In genomic region chr13:75709026-75709778, GRCm38 (mm10) we compare ENCODE assay signal across 8 mouse cellular contexts. TPM values are rescaled to one million over a fixed set of nuclear protein-coding genes. Genes with fewer than 3 reads are reported as not detected.
A peak's percentile ranks its signal among the peaks of the same experiment; 100 is the strongest.
DNase-seq lines count a peak whose midpoint lies in the region; ATAC-seq and TF ChIP-seq lines count a peak whose summit lies in the region.

No protein-coding gene starts in this region.

- WGBS in thymus, adult 2 months = 41% methylated on average over 4 of the region's 4 CpGs
- 41% methylated on average over 4 of the region's 4 CpGs for WGBS in hindbrain, embryonic 14.5 days
- WGBS in midbrain, embryonic 11.5 days = 49% methylated on average over 4 of the region's 4 CpGs

- no peak for ATAC-seq in hindbrain, embryonic 14.5 days (ENCODE audit: low FRiP score)
- ATAC-seq in midbrain, embryonic 11.5 days (ENCODE audit: low FRiP score) = no peak

- H3K27ac ChIP-seq in gastrocnemius, adult 2 months = peak overlapping the region; percentile 98
- no peak overlapping the region for H3K27ac ChIP-seq in thymus, adult 2 months (ENCODE audit: control insufficient read depth, insufficient read depth, low read length)
- no peak overlapping the region for H3K27ac ChIP-seq in hindbrain, embryonic 14.5 days
- H3K27ac ChIP-seq in midbrain, embryonic 11.5 days (ENCODE audit: low read depth, low read length) = no peak overlapping the region

- H3K9me3 ChIP-seq in hindbrain, embryonic 14.5 days (ENCODE audit: control insufficient read depth, low read length) = no peaks in the 10 kb centered on the region
- H3K9me3 ChIP-seq in midbrain, embryonic 11.5 days (ENCODE audit: control insufficient read depth, low read length) = no peaks in the 10 kb centered on the region

- no peak for TF ChIP-seq CTCF in gastrocnemius, adult 2 months (IDR thresholded peaks at IDR 0.05)
- no peak for TF ChIP-seq CTCF in thymus, adult 2 months (IDR thresholded peaks at IDR 0.05; ENCODE audit: borderline replicate concordance, control insufficient read depth, extremely low read depth, insufficient read depth, low read length, poor library complexity)

- no peak for TF ChIP-seq POLR2A in thymus, adult 2 months (IDR thresholded peaks at IDR 0.05; ENCODE audit: control insufficient read depth, extremely low read depth, insufficient read depth, low read length, poor library complexity)

- no peak overlapping the region for H3K9ac ChIP-seq in hindbrain, embryonic 14.5 days
- H3K9ac ChIP-seq in midbrain, embryonic 11.5 days (ENCODE audit: low read length) = no peak overlapping the region

- peak overlapping the region; percentile 96 for H3K4me3 ChIP-seq in gastrocnemius, adult 2 months
- H3K4me3 ChIP-seq in thymus, adult 2 months (ENCODE audit: control insufficient read depth, insufficient read depth, low read length) = no peak overlapping the region
- peak overlapping the region; percentile 84; the same call in 1 of the 2 replicates for H3K4me3 ChIP-seq in hindbrain, embryonic 14.5 days (replicated peaks; ENCODE audit: low read length)
- H3K4me3 ChIP-seq in midbrain, embryonic 11.5 days (ENCODE audit: low read depth, low read length) = peak overlapping the region; percentile 80

- peaks cover 16% of the 10 kb centered on the region for H3K4me1 ChIP-seq in thymus, adult 2 months (replicated peaks; ENCODE audit: control insufficient read depth, insufficient read depth, low read length)
- H3K4me1 ChIP-seq in hindbrain, embryonic 14.5 days (replicated peaks; ENCODE audit: control insufficient read depth, insufficient read depth, low read length) = no peaks in the 10 kb centered on the region
- H3K4me1 ChIP-seq in midbrain, embryonic 11.5 days (ENCODE audit: control insufficient read depth, insufficient read depth, low read length) = peaks cover 3% of the 10 kb centered on the region; the same call in 1 of the 2 replicates

- peaks cover 18% of the 10 kb centered on the region for H3K27me3 ChIP-seq in thymus, adult 2 months (ENCODE audit: control insufficient read depth, insufficient read depth, low read length)
- peaks cover 11% of the 10 kb centered on the region; the same call in 1 of the 2 replicates for H3K27me3 ChIP-seq in hindbrain, embryonic 14.5 days (ENCODE audit: control insufficient read depth, insufficient read depth, low read length)
- H3K27me3 ChIP-seq in midbrain, embryonic 11.5 days (ENCODE audit: control insufficient read depth, insufficient read depth, low read length) = peaks cover 7% of the 10 kb centered on the region; the same call in 1 of the 2 replicates

- H3K4me2 ChIP-seq in hindbrain, embryonic 14.5 days (replicated peaks) = peak overlapping the region; percentile 79
- peak overlapping the region; percentile 60 for H3K4me2 ChIP-seq in midbrain, embryonic 11.5 days

- intact Hi-C loops in gastrocnemius, adult 2 months (cut with DNase I) = loop anchor here (2.0 to 10.0 kb wide), 5 partner anchors 30 to 174 kb away; partner anchors contain the start of gene Glrx

- no peak for DNase-seq in gastrocnemius, adult 2 months
- no peak for DNase-seq in gastrocnemius, postnatal 25 days
- peak; percentile 22 for DNase-seq in thymus, postnatal 14 days
- DNase-seq in thymus, adult 2 months = no peak
- no peak for DNase-seq in hindbrain, embryonic 14.5 days (ENCODE audit: low spot score)
- DNase-seq in midbrain, embryonic 11.5 days (ENCODE audit: low spot score, missing footprints) = peak; percentile 88
- DNase-seq in embryo, embryonic 11 days = no peak
- DNase-seq in cerebellum, adult 9-11 months = no peak

- no peaks in the 10 kb centered on the region for H3K36me3 ChIP-seq in thymus, adult 2 months (ENCODE audit: control insufficient read depth, insufficient read depth, low read length)
- no peaks in the 10 kb centered on the region for H3K36me3 ChIP-seq in hindbrain, embryonic 14.5 days (replicated peaks; ENCODE audit: control insufficient read depth, insufficient read depth)
- H3K36me3 ChIP-seq in midbrain, embryonic 11.5 days (ENCODE audit: control insufficient read depth, insufficient read depth, low read length) = no peaks in the 10 kb centered on the region

RNA-seq across cellular contexts. Expression of gene Ell2, which starts 2.6 kb away (rescaled TPM):
- total RNA-seq in gastrocnemius, adult 2 months (2021) = 10 to 100 TPM; 30.9 to 67.0 TPM
- 10 to 100 TPM; 21.9 to 31.8 TPM for total RNA-seq in gastrocnemius, postnatal 25 days (2021)
- polyA plus RNA-seq in thymus, adult 2 months (2012; rRNA removed) = 2.0 and 2.2 TPM in 2 replicates
- 2.1 and 2.4 TPM in 2 replicates for polyA plus RNA-seq in hindbrain, embryonic 14.5 days (2014; fragmentation: Nextera tagmentation; extraction: Ambion mirVana)
- polyA plus RNA-seq in midbrain, embryonic 11.5 days (2014; fragmentation: Nextera tagmentation; extraction: Ambion mirVana) = 5.1 and 6.2 TPM in 2 replicates

Comparison
In these comparisons a context has a peak if more than half of its experiments do, and no peak if none do; other contexts are left out.
1. DNase-seq: peak in thymus, postnatal 14 days (single experiment) and midbrain, embryonic 11.5 days (single experiment); none in gastrocnemius, adult 2 months (single experiment), gastrocnemius, postnatal 25 days (single experiment), thymus, adult 2 months (single experiment), hindbrain, embryonic 14.5 days (single experiment), embryo, embryonic 11 days (single experiment) and cerebellum, adult 9-11 months (single experiment).